Mouse (Mus musculus) heart, postnatal 0 days (tissue): ENCODE data around the gene Wfdc3. TPM values are rescaled to one million over a fixed set of nuclear protein-coding genes. Genes with fewer than 3 reads are reported as not detected.
"Not testable (repeated sequence)": the region's sequence is repeated elsewhere in the genome, so short reads cannot be mapped to it uniquely, and the experiment has no call there.

Source experiments
- ATAC-seq: fragments of 200-750 bp; cut with Nextera tagmentation; 2 replicates; pipeline ENCODE4 v1.8.0; 2017; ENCODE audit warnings: low read depth, moderate number of reproducible peaks, moderate library complexity; ENCODE audit not compliant: insufficient read depth
- DNase-seq: peaks from one replicate; pipeline ENCODE4 v3.0.0-alpha.2; 2016; ENCODE audit warnings: low spot score
- H3K27ac ChIP-seq: fragments of 300-500 bp; sonication (generic); 2 replicates; pipeline ENCODE4 v1.5.1; 2014; ENCODE audit warnings: low read depth, mild to moderate bottlenecking
- H3K27me3 ChIP-seq: fragments of 300-500 bp; sonication (generic); 2 replicates; pipeline ENCODE4 v1.6.1; 2014; ENCODE audit warnings: low read length, mixed read lengths; ENCODE audit not compliant: control insufficient read depth, insufficient read depth
- H3K36me3 ChIP-seq: fragments of 300-500 bp; sonication (generic); replicated peaks from 2 replicates; pipeline ENCODE4 v1.6.1; 2014; ENCODE audit warnings: low read length, mixed read lengths; ENCODE audit not compliant: control insufficient read depth, insufficient read depth
- H3K4me1 ChIP-seq: fragments of 300-500 bp; sonication (generic); 2 replicates; pipeline ENCODE4 v1.6.1; 2014; ENCODE audit warnings: antibody characterized with exemption; ENCODE audit not compliant: control insufficient read depth, insufficient read depth
- H3K4me2 ChIP-seq: fragments of 300-500 bp; sonication (generic); 2 replicates; pipeline ENCODE4 v1.6.1; 2014; ENCODE audit warnings: low read depth, mild to moderate bottlenecking, low read length, moderate library complexity
- H3K4me3 ChIP-seq: fragments of 300-500 bp; sonication (generic); 2 replicates; pipeline ENCODE4 v1.5.1; 2014; ENCODE audit warnings: low read depth, low read length
- H3K9ac ChIP-seq: fragments of 300-500 bp; sonication (generic); replicated peaks from 2 replicates; pipeline ENCODE4 v1.6.1; 2014; ENCODE audit warnings: low read depth, low read length, mixed read lengths
- H3K9me3 ChIP-seq: fragments of 300-500 bp; sonication (generic); replicated peaks from 2 replicates; pipeline ENCODE4 v1.6.1; 2016; ENCODE audit warnings: low read length; ENCODE audit not compliant: control insufficient read depth
- CTCF ChIP-seq: IDR thresholded peaks from 2 replicates; pipeline ENCODE4 v1.5.1; 2016; ENCODE audit warnings: antibody characterized with exemption, control low read depth, low read depth
- EP300 ChIP-seq: IDR thresholded peaks from 2 replicates; pipeline ENCODE4 v1.6.1; 2016; ENCODE audit warnings: antibody characterized with exemption, low read depth
- WGBS: fragments of 180-500 bp; shearing (Covaris S2); extraction: QIAGEN DNeasy Blood & Tissue Kit; methylation state at CpG from one replicate; pipeline ENCODE4 v1.1.7; 2014; 5-methylcytosine and 5-hydroxymethylcytosine counted together
- polyA plus RNA-seq: library from polyadenylated mRNA; unstranded; fragments of >200 nt; fragmentation: Nextera tagmentation; extraction: Ambion mirVana; gene quantifications from 2 replicates; pipeline ENCODE4 v1.2.1, GENCODE M21; 2015
- total RNA-seq: library from RNA; depleted of rRNA; stranded (reverse); fragments of >200 nt; gene quantifications from 2 replicates; pipeline ENCODE4 v1.2.3, GENCODE M21; 2014; ENCODE audit warnings: low replicate concordance

The Wfdc3 gene
- total and polyA plus RNA-seq, 2 experiments from 2014 or later = 0.46 TPM; not detected in 1

DNA sequence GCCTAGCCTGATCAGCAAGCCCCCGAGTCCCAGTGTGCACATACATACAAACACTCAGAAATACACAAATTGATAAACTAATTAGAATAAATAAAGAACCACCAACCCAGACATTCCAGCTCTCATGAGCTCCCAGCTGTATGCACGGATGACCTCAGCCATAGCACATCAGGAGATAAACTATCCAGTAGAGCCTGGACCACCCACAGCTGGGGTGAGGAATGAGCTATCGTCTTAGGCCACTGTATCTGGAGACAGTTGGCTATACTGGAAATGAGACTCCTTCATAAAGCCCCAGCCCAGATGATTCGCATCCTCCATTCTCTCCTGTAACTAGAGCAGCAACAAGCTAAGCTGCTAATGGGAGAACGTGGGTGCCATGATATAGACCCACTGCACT is 10.9 kb downstream of the Wfdc3 start:
- DNase-seq (no peak), ATAC-seq (no peak)
- Histone ChIP-seq H3K27ac (no peak overlapping the region), H3K9ac (no peak overlapping the region), H3K4me1 (no peaks in the 10 kb centered on the region), H3K27me3 (no peaks in the 10 kb centered on the region), H3K36me3 (no peaks in the 10 kb centered on the region), H3K9me3 (no peaks in the 10 kb centered on the region), H3K4me2 (no peak overlapping the region), H3K4me3 (no peak overlapping the region)
- 75% methylated on average over 5 of the region's 5 CpGs for WGBS
- no peak for TF ChIP-seq EP300
- TF ChIP-seq CTCF = no peak

DNA sequence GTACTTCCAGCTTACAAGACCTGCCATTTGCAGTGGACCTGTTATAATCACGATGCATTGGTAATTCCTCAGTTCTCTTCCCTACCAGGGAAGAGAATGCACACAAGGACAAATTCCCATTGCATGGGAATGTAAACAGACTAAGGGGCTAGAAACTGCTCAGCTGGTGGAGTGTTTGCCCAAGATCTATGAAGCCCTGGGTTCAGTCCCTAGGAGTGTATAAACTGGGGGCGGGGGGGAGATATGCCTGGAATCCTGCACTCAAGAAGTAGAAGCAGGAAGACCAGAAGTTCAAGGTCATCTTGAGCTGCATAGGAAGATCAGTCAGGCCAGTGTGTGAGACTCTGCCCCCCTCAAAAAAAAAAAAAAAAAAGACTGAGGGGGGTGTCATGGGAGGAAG is 12.5 kb downstream of the Wfdc3 start:
- 80% methylated on average over 2 of the region's 2 CpGs for WGBS
- no peak for ATAC-seq

DNA sequence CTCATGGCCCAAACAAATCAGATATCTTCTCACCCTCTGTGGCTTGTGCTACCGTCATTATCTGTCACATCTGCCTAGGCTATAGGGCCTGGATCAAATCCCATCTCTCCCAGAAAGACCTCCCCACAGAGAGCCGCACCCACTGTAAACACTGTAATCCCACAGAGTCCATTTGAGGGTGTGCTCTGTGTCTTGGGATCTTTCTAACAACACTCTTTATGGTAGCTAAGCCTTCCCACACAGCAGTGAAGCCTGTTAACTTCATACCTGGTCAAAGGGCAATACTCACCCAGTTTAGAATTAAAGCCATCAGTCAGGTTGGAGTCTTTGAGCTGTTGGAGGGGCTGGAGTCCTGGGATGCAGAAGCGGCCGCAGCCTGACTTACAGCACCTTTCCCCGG is 14.0 kb downstream of the Wfdc3 start:
- H3K9me3 ChIP-seq = no peaks in the 10 kb centered on the region
- TF ChIP-seq CTCF = no peak
- TF ChIP-seq EP300 = no peak
- H3K9ac ChIP-seq = no peak overlapping the region
- WGBS = 62% methylated on average over 5 of the region's 5 CpGs
- H3K4me2 ChIP-seq = no peak overlapping the region
- H3K4me1 ChIP-seq = no peaks in the 10 kb centered on the region
- ATAC-seq (no peak), DNase-seq (no peak)
- H3K27ac ChIP-seq = no peak overlapping the region
- no peaks in the 10 kb centered on the region for H3K27me3 ChIP-seq
- H3K36me3 ChIP-seq = no peaks in the 10 kb centered on the region
- no peak overlapping the region for H3K4me3 ChIP-seq

More for the DNA sequence above, 12.5 kb downstream of the Wfdc3 start:
- Histone ChIP-seq H3K9me3 (no peaks in the 10 kb centered on the region), H3K4me3 (no peak overlapping the region), H3K27ac (no peak overlapping the region), H3K4me1 (no peaks in the 10 kb centered on the region), H3K36me3 (no peaks in the 10 kb centered on the region), H3K4me2 (no peak overlapping the region), H3K27me3 (no peaks in the 10 kb centered on the region), H3K9ac (no peak overlapping the region)
- no peak for DNase-seq
- no peak for TF ChIP-seq CTCF

DNA sequence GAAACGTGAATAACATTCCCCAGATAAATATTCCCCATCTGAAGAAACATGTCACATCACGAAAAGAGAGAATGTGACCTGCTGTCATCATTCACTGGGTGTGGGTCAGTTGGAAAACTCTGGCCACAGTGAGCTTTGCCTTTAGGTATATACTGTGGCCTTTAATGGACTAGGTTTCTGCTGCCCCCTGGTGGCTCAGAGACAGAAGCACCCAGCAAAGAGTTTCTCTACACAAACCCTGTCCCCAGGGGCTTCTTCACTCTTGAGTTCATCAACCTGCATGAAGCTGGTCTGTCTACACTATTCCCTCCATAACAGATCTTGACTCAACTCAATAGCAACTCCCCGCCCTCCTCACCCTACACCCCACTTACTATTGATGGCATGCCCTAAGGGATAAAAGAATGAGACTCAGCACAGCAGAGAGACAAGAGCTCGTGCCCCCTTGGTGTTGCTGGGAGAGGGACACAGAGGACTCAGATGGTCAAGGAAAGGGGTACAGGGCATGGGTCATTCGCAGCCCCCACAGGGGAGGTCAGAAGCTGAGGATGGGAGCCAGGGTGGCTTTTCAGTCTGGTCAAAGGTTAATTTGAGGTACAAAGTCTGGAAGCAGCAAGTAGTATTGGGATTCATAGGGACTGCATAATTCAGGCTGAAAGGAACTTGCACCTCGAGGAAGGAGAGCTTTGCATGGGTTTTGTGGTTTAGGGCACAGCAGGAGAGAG is 19.7 kb downstream of the Wfdc3 start:
- Histone ChIP-seq H3K4me1 (no peaks in the 10 kb centered on the region), H3K4me3 (no peak overlapping the region), H3K4me2 (no peak overlapping the region), H3K27me3 (no peaks in the 10 kb centered on the region), H3K9me3 (no peaks in the 10 kb centered on the region), H3K36me3 (no peaks in the 10 kb centered on the region), H3K27ac (no peak overlapping the region), H3K9ac (no peak overlapping the region)
- TF ChIP-seq CTCF = peak; percentile 79
- TF ChIP-seq EP300 = no peak
- 16% methylated on average over 6 of the region's 6 CpGs for WGBS
- DNase-seq (peak; percentile 45), ATAC-seq (peak; percentile 55; the same call in 1 of the 2 replicates)

DNA sequence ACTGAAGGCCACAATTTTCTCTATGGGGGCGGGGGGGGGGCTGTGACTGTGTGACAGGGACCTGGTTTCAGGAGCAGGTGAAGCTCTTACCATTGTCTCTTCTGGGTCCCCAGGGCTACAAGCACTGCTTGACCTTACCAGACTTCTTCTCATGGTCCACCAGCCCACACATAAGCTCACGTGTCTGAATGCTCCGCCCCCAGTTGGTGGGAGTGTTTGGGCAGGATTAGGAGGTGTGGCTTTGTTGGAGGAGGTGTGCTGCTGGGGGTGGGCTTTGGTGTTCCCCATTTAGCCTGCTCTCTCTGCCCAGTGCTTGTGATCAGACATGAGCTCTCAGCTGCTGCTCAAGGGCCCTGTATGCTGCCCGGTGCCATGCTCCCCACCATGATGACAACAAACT is 22.5 kb downstream of the Wfdc3 start:
- no peak overlapping the region for H3K9ac ChIP-seq
- no peaks in the 10 kb centered on the region for H3K9me3 ChIP-seq
- no peak for TF ChIP-seq CTCF
- TF ChIP-seq EP300 = no peak
- no peaks in the 10 kb centered on the region for H3K27me3 ChIP-seq
- H3K4me1 ChIP-seq = no peaks in the 10 kb centered on the region
- no peak overlapping the region for H3K27ac ChIP-seq
- no peak overlapping the region for H3K4me2 ChIP-seq
- no peak for ATAC-seq
- WGBS = 59% methylated on average over 4 of the region's 4 CpGs
- no peak overlapping the region for H3K4me3 ChIP-seq
- H3K36me3 ChIP-seq = no peaks in the 10 kb centered on the region
- no peak for DNase-seq

DNA sequence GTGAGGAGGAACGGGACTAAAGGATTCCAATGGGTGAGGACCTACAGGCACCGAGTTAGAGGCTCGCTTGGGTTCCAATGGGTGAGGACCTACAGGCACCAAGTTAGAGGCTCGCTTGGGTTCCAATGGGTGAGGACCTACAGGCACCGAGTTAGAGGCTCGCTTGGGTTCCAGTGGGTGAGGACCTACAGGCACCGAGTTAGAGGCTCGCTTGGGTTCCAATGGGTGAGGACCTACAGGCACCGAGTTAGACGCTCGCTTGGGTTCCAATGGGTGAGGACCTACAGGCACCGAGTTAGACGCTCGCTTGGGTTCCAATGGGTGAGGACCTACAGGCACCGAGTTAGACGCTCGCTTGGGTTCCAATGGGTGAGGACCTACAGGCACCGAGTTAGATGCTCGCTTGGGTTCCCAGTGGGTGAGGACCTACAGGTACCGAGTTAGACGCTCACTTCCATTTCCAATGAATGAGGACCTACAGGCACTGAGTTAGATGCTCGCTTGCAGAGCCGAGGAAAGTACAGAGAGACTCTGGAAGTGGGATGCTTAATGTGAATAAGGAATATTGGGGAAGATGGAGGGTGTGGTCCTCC is 29.4 kb downstream of the Wfdc3 start:
- H3K27me3 ChIP-seq, H3K4me1 ChIP-seq, H3K9ac ChIP-seq, H3K27ac ChIP-seq, ATAC-seq, DNase-seq, H3K4me3 ChIP-seq, H3K36me3 ChIP-seq, H3K9me3 ChIP-seq, H3K4me2 ChIP-seq: not testable (repeated sequence)
- WGBS = 83% methylated on average over 18 of the region's 23 CpGs
